Mouse (Mus musculus): Measurements from ENCODE around the gene Hist1h3g.
"Not testable (repeated sequence)": the region's sequence is repeated elsewhere in the genome, so short reads cannot be mapped to it uniquely, and the experiment has no call there.

The Hist1h3g gene

DNA sequence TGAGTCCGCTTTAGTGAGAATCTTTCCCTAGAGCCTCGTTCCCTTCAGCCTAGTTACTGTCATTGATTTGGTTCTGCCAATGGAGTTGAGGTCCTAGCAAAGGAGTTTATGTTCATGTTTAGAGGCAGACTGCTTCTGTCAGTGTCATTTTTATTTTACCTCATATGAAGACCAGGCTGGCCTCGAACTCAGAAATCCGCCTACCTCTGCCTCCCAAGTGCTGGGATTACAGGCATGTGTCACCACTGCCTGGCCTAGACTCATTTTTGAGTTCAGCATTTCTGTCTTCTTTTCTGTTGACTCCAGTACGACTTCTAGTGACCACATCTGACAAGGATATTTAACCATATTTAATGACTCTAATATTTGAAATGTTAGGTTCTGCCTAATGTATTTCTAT lies 19.9 kb upstream of the Hist1h3g start:
- no peak for DNase-seq (ENCODE audit: extremely low read depth, low read depth, low spot score)

GRCm38 (mm10) chr13:23515826-23516620 lies 19.2 kb upstream of the Hist1h3g start:
- no peak for DNase-seq (ENCODE audit: extremely low read depth, low read depth, low spot score)

GRCm38 (mm10) chr13:23516822-23517602 lies 18.2 kb upstream of the Hist1h3g start:
- DNase-seq (ENCODE audit: extremely low read depth, low read depth, low spot score), result no peak

GRCm38 (mm10) chr13:23517603-23518294 lies 17.5 kb upstream of the Hist1h3g start:
- no peak for DNase-seq (ENCODE audit: extremely low read depth, low read depth, low spot score)

- no peak for DNase-seq (ENCODE audit: extremely low read depth, low read depth, low spot score)
Observed at GRCm38 (mm10) chr13:23518295-23518603, 17.0 kb upstream of the Hist1h3g start.

- DNase-seq (ENCODE audit: extremely low read depth, low read depth, low spot score), result no peak
Observed at GRCm38 (mm10) chr13:23518885-23519284, 16.3 kb upstream of the Hist1h3g start.

DNA sequence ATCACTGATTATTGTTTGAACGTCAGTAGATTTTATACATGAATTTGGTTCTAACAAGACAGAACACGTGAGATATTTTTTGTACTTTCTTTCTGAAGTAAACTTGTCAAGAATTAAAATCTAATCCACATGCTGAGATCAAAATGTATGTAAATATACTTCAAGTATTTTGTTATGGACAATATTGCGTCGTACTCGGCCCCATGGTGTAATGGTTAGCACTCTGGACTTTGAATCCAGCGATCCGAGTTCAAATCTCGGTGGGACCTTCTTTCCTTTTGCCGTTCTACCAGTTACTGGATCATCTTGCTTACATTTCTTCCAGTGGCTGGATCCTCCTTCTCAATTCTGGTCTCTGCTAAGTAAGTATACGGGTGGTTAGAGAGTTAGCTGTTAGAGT lies 15.8 kb upstream of the Hist1h3g start:
- no peak for DNase-seq (ENCODE audit: extremely low read depth, low read depth, low spot score)

- DNase-seq (ENCODE audit: extremely low read depth, low read depth, low spot score), result no peak
Observed at GRCm38 (mm10) chr13:23521703-23522102, 13.5 kb upstream of the Hist1h3g start.

GRCm38 (mm10) chr13:23523976-23524375 lies 11.2 kb upstream of the Hist1h3g start:
- no peak for DNase-seq (ENCODE audit: extremely low read depth, low read depth, low spot score)

GRCm38 (mm10) chr13:23524654-23525053 lies 10.6 kb upstream of the Hist1h3g start:
- DNase-seq (ENCODE audit: extremely low read depth, low read depth, low spot score), result no peak

DNA sequence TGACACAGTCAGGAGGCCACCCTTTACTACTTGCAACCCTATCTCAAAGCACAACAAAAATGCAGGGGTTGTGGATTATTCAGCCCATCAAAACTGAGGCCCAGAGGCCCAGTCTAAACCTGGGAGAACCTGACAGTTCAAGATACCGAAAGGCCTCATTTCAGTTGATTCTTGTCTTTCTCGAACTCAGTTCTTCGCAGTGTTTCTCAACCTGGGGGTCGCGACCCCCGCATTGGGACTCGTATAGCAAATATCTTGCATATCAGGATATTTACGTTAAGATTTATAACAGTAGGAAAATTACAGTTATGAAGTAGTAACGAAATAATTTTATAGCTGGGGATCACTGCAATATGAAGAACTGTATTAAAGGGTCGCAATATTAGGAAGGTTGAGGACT lies 9.3 kb upstream of the Hist1h3g start:
- no peak for DNase-seq (ENCODE audit: extremely low read depth, low read depth, low spot score)

DNA sequence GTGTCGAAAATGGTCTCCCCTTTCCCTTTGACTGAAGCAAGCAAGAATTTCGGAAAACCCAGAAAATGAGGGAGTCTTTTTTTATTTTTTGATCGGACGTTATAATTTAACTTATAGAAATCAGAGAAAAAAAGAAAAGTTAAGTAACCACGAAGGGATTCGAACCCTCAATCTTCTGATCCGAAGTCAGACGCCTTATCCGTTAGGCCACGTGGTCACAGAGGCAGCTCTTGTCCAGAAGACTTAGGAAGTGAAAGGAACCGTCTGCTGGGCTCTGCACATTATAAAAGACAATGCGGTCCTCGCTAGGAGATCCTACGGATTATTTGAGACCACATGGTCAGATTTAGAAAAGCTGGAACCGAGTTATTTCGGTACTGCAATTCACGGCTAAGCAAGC lies 8.9 kb upstream of the Hist1h3g start:
- DNase-seq (ENCODE audit: extremely low read depth, low read depth, low spot score), result no peak

- no peak for DNase-seq (ENCODE audit: extremely low read depth, low read depth, low spot score)
Observed at GRCm38 (mm10) chr13:23529005-23529404, 6.2 kb upstream of the Hist1h3g start.

GRCm38 (mm10) chr13:23529480-23530165 lies 5.6 kb upstream of the Hist1h3g start:
- DNase-seq (ENCODE audit: extremely low read depth, low read depth, low spot score), result no peak

- DNase-seq (ENCODE audit: extremely low read depth, low read depth, low spot score), result no peak
Observed at GRCm38 (mm10) chr13:23530181-23530900, 4.9 kb upstream of the Hist1h3g start.

DNA sequence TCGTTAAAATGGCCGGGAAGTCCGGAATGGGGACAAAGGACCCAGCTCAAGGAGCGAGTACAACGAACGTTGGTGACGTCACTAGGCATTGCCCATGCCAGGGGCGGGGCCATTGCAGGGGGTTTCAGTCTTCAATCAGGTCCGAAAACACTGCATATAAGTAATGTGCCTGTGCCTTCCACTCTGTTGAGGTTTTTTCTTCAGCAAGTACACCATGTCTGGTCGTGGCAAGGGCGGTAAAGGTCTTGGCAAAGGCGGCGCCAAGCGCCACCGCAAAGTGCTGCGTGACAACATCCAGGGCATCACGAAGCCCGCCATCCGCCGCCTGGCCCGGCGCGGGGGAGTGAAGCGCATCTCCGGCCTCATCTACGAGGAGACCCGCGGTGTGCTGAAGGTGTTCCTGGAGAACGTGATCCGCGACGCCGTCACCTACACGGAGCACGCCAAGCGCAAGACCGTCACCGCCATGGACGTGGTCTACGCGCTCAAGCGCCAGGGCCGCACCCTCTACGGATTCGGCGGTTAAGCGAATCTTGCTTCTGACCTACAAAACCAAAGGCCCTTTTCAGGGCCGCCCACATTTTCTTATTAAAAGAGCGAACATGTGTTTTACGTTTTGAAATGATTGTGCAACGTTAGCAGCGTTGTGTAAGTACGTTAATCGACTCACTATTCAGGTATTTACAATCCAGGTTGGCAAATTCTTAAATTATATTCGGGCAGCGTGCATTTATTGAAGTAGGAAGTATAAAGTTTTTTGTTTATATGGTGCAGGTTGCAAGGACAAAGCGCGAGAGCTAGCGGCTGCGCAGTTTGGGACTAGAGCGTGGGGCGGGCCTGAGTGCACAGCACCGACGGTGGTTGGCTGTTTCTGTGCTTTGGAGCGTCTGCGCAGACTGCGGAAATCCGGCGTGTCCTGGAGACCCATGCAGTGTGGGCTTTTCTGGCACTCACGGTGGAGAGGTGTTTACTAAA lies 4.0 kb upstream of the Hist1h3g start, which contains the start of gene Hist1h4h:
Hist1h4h (plus strand) TSS at position 150 of the 975 bp plus-strand sequence.
- DNase-seq (ENCODE audit: extremely low read depth, low read depth, low spot score), result no peak

- no peak for DNase-seq (ENCODE audit: extremely low read depth, low read depth, low spot score)
Observed at GRCm38 (mm10) chr13:23532262-23533075, 2.8 kb upstream of the Hist1h3g start.

GRCm38 (mm10) chr13:23533560-23534367 lies 1.5 kb upstream of the Hist1h3g start, which contains the start of gene Hist1h2af:
Gene Hist1h2af, plus strand, starts transcription at chr13:23533906.
- not testable (repeated sequence) for DNase-seq (ENCODE audit: extremely low read depth, low read depth, low spot score)
